Mouse (Mus musculus) CH12.LX (cell line): ENCODE measurements around the gene Pip5k1a. TPM values are rescaled to one million over a fixed set of nuclear protein-coding genes. Genes with fewer than 3 reads are reported as not detected.

Experiments
- DNase-seq: peaks from one replicate; pipeline ENCODE4 v3.0.0-alpha.2; 2013; ENCODE audit errors: extremely low read depth
- H3K27ac ChIP-seq: 2 replicates; pipeline ENCODE4 v1.5.1; 2012; ENCODE audit warnings: low read depth, mild to moderate bottlenecking, control low read depth, moderate library complexity; ENCODE audit not compliant: insufficient read depth
- H3K27me3 ChIP-seq: replicated peaks from 2 replicates; pipeline ENCODE3; 2012; ENCODE audit warnings: inconsistent platforms
- H3K36me3 ChIP-seq, 2 experiments: replicated peaks in 1 of 2; 2 replicates each; pipeline versions ENCODE3 to v1.6.1; 2012; ENCODE audit warnings: inconsistent platforms in 1 of 2, low read length in 1 of 2, mild to moderate bottlenecking in 1 of 2, mixed read lengths in 1 of 2, moderate library complexity in 1 of 2; ENCODE audit not compliant: control insufficient read depth in 1 of 2, insufficient read depth in 1 of 2
- H3K4me1 ChIP-seq, 2 experiments: 2 replicates each; pipeline ENCODE4 v1.6.1; 2012; ENCODE audit warnings: inconsistent platforms in 1 of 2, moderate library complexity in 1 of 2; ENCODE audit not compliant: insufficient read depth in 2 of 2, control insufficient read depth in 1 of 2
- H3K4me2 ChIP-seq: 2 replicates; pipeline ENCODE4 v1.6.1; 2012; ENCODE audit warnings: low read depth, mild to moderate bottlenecking, control low read depth; ENCODE audit not compliant: poor library complexity, insufficient read depth, severe bottlenecking
- H3K4me3 ChIP-seq, 3 experiments: fragments of 150-350 bp in 1 of 3; sonication (generic) in 1 of 3; replicated peaks in 1 of 3; 2 replicates each; pipeline versions ENCODE3 to v1.5.1; 2011 to 2012; ENCODE audit warnings: low read depth in 2 of 3, low read length in 2 of 3, mild to moderate bottlenecking in 2 of 3, moderate library complexity in 2 of 3, control low read depth in 1 of 3, improper control_type of control experiment in 1 of 3, inconsistent platforms in 1 of 3, mixed read lengths in 1 of 3; ENCODE audit not compliant: poor library complexity in 1 of 3
- H3K79me2 ChIP-seq: replicated peaks from 2 replicates; pipeline ENCODE4 v1.6.1; 2012; ENCODE audit warnings: mild to moderate bottlenecking, moderate library complexity; ENCODE audit not compliant: control insufficient read depth, poor library complexity, insufficient read depth, severe bottlenecking; ENCODE audit errors: extremely low read depth
- H3K9ac ChIP-seq: 2 replicates; pipeline ENCODE4 v1.6.1; 2012; ENCODE audit warnings: low read depth, mild to moderate bottlenecking, control low read depth, moderate library complexity; ENCODE audit not compliant: insufficient read depth
- H3K9me3 ChIP-seq: replicated peaks from 2 replicates; pipeline ENCODE3; 2012; ENCODE audit warnings: low read length, inconsistent platforms, mixed read lengths
- CHD1 ChIP-seq: IDR thresholded peaks from 2 replicates; pipeline ENCODE4 v1.6.1; 2012; ENCODE audit warnings: low read depth, low read length, improper control_type of control experiment, inconsistent platforms
- CHD2 ChIP-seq: IDR thresholded peaks from 2 replicates; pipeline ENCODE4 v1.6.1; 2011; ENCODE audit warnings: low read length, improper control_type of control experiment
- E2F4 ChIP-seq: IDR thresholded peaks from 2 replicates; pipeline ENCODE4 v1.6.1; 2011; ENCODE audit warnings: low read depth, low read length, improper control_type of control experiment; ENCODE audit not compliant: insufficient replicate concordance
- ELF1 ChIP-seq: IDR thresholded peaks from 2 replicates; pipeline ENCODE4 v1.6.1; 2014; ENCODE audit warnings: low read depth, mild to moderate bottlenecking, inconsistent platforms, low read length, improper control_type of control experiment
- EP300 ChIP-seq: IDR thresholded peaks from 2 replicates; pipeline ENCODE4 v1.6.1; 2011; ENCODE audit warnings: low read length, improper control_type of control experiment
- GABPA ChIP-seq: IDR thresholded peaks from 2 replicates; pipeline ENCODE4 v1.6.1; 2012; ENCODE audit warnings: low read depth, low read length, improper control_type of control experiment, inconsistent platforms; ENCODE audit not compliant: insufficient replicate concordance
- HCFC1 ChIP-seq: IDR thresholded peaks from 2 replicates; pipeline ENCODE4 v1.6.1; 2012; ENCODE audit warnings: low read depth, mild to moderate bottlenecking, inconsistent platforms, low read length, improper control_type of control experiment
- IRF4 ChIP-seq: IDR thresholded peaks from 2 replicates; pipeline ENCODE4 v1.6.1; 2014; ENCODE audit warnings: low read depth, mild to moderate bottlenecking, inconsistent platforms, low read length, improper control_type of control experiment
- JUND ChIP-seq: conservative IDR thresholded peaks from 2 replicates; pipeline ENCODE4 v1.6.1; 2011; ENCODE audit warnings: low read depth, low read length, improper control_type of control experiment
- KAT2A ChIP-seq: IDR thresholded peaks from 2 replicates; pipeline ENCODE4 v1.6.1; 2012; ENCODE audit warnings: low read length, improper control_type of control experiment, inconsistent platforms; ENCODE audit not compliant: insufficient replicate concordance
- MAX ChIP-seq: IDR thresholded peaks from 2 replicates; pipeline ENCODE4 v1.6.1; 2011; ENCODE audit warnings: low read length, improper control_type of control experiment
- MEF2A ChIP-seq: IDR thresholded peaks from 2 replicates; pipeline ENCODE4 v1.6.1; 2014; ENCODE audit warnings: low read depth, mild to moderate bottlenecking, inconsistent platforms, low read length, improper control_type of control experiment, borderline replicate concordance
- MXI1 ChIP-seq: IDR thresholded peaks from 2 replicates; pipeline ENCODE4 v1.6.1; 2011; ENCODE audit warnings: mild to moderate bottlenecking, low read depth, low read length, improper control_type of control experiment
- MYC ChIP-seq: IDR thresholded peaks from 2 replicates; pipeline ENCODE4 v1.6.1; 2011; ENCODE audit warnings: low read depth, mild to moderate bottlenecking, improper control_type of control experiment, low read length
- PAX5 ChIP-seq: IDR thresholded peaks from 2 replicates; pipeline ENCODE4 v1.6.1; 2012; ENCODE audit warnings: low read length, inconsistent platforms, mixed read lengths
- POLR2A ChIP-seq: IDR thresholded peaks from 2 replicates; pipeline ENCODE4 v1.6.1; 2011; ENCODE audit warnings: low read depth, mild to moderate bottlenecking, improper control_type of control experiment, low read length
- RAD21 ChIP-seq: IDR thresholded peaks from 2 replicates; pipeline ENCODE4 v1.6.1; 2011; ENCODE audit warnings: low read depth, mild to moderate bottlenecking, low read length, improper control_type of control experiment, moderate library complexity
- RCOR1 ChIP-seq: conservative IDR thresholded peaks from 2 replicates; pipeline ENCODE4 v1.6.1; 2012; ENCODE audit warnings: low read depth, mild to moderate bottlenecking, inconsistent platforms, low read length, improper control_type of control experiment
- SIN3A ChIP-seq: IDR thresholded peaks from 2 replicates; pipeline ENCODE4 v1.6.1; 2012; ENCODE audit warnings: low read length, improper control_type of control experiment, inconsistent platforms
- SMC3 ChIP-seq: IDR thresholded peaks from 2 replicates; pipeline ENCODE4 v1.6.1; 2011; ENCODE audit warnings: low read depth, low read length, improper control_type of control experiment
- TBP ChIP-seq: conservative IDR thresholded peaks from 2 replicates; pipeline ENCODE4 v1.6.1; 2011; ENCODE audit warnings: low read depth, low read length, improper control_type of control experiment
- TCF12 ChIP-seq: IDR thresholded peaks from 2 replicates; pipeline ENCODE4 v1.6.1; 2014; ENCODE audit warnings: low read depth, mild to moderate bottlenecking, inconsistent platforms, low read length, improper control_type of control experiment
- USF1 ChIP-seq: IDR thresholded peaks from 2 replicates; pipeline ENCODE4 v1.6.1; 2014; ENCODE audit warnings: low read depth, mild to moderate bottlenecking, inconsistent platforms, low read length, improper control_type of control experiment
- ZC3H11A ChIP-seq: IDR thresholded peaks from 2 replicates; pipeline ENCODE4 v1.6.1; 2012; ENCODE audit warnings: low read depth, mild to moderate bottlenecking, inconsistent platforms, low read length, improper control_type of control experiment
- ZNF384 ChIP-seq: IDR thresholded peaks from 2 replicates; pipeline ENCODE4 v1.6.1; 2012; ENCODE audit warnings: low read depth, low read length, improper control_type of control experiment, inconsistent platforms
- dilution Hi-C: fragments of 300-500 bp; cut with MboI; formaldehyde crosslinking; loops from 2 replicates; pipeline ENCODE4 v1.14.3; 2020; ENCODE audit warnings: low sequenced_read_pairs; ENCODE audit not compliant: extremely low pct_unique_long_range_greater_than_20kb, extremely low pct_ligation_motif_present
- in situ Hi-C: fragments of 300-500 bp; cut with MboI; formaldehyde crosslinking; loops from 3 replicates; pipeline ENCODE4 v1.14.3; 2019; ENCODE audit warnings: low sequenced_read_pairs, low pct_ligation_motif_present, low pct_unique_long_range_greater_than_20kb, mixed read lengths
- polyA plus RNA-seq: library from polyadenylated mRNA; unstranded; fragments of >175 nt; gene quantifications from 2 replicates; pipeline ENCODE4 v1.2.1, GENCODE M21; 2012; ENCODE audit warnings: low read depth; ENCODE audit not compliant: insufficient read length
- total RNA-seq, 2 experiments: library from RNA; depleted of rRNA; stranded (reverse); fragments of 300-350 nt in 1 of 2; fragments of >200 nt in 1 of 2; gene quantifications; 2 replicates each; pipeline ENCODE4 v1.2.3; 2012 to 2014

Gene Pip5k1a
- total and polyA plus RNA-seq, 3 experiments: 21.5 to 35.8 (median 34.1) TPM

DNA sequence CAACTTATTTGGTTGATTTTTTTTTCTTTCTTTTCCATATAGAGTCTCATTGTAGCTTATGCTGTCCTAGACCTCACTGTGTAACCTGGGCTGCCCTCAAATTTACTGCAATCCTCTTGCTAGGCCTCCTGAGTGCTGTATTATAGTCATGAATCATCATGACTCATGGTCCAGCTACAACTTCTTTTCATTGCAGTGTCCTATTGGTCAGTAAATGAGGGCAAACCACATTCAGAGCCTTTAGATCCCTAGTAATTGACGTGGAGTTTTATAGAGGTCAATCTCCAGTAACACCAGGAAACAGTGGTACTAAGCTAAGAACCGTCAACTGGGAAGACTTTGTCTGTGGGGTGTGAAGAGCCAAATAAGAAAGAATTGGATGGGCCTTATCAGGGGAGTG, 11.0 kb upstream of the Pip5k1a start:
- H3K9me3 ChIP-seq: no peaks in the 10 kb centered on the region
- no peaks in the 10 kb centered on the region for H3K79me2 ChIP-seq
- H3K27me3 ChIP-seq: no peaks in the 10 kb centered on the region
- DNase-seq: no peak
- in situ Hi-C loops: no loop called here
- TF ChIP-seq SMC3 (no peak), JUND (no peak)
- TF ChIP-seq, all 38 proteins: peak for 0
- peaks cover 43 to 82% of the 10 kb centered on the region in 2 experiments for H3K36me3 ChIP-seq
- no peak overlapping the region for H3K4me3 ChIP-seq
- peaks cover 0 to 5% of the 10 kb centered on the region in 2 experiments; a peak in 1 of 4 replicates for H3K4me1 ChIP-seq
- no peak overlapping the region for H3K27ac ChIP-seq
- H3K4me2 ChIP-seq: no peak overlapping the region
- no peak overlapping the region for H3K9ac ChIP-seq
- dilution Hi-C loops: no loop called here

DNA sequence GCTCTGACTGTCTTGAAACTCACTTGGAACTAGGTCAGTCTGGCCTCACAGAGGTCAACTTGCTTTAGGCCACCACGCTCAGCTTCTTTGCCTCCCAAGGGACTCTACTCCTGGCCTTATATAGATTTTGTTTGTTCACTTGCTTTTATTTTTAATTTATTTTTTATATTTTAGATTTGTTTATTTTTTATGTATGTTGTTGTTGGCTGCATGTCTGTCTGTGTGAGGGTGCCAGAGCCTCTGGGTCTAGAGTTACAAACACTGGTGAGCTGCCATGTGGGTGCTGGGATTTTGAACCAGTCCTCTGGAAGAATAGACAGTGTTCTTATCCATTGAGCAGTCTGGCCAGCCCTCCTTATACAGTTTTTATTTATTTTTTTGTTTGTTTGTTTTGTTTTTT, 6.0 kb upstream of the Pip5k1a start:
- H3K4me2 ChIP-seq: no peak overlapping the region

DNA sequence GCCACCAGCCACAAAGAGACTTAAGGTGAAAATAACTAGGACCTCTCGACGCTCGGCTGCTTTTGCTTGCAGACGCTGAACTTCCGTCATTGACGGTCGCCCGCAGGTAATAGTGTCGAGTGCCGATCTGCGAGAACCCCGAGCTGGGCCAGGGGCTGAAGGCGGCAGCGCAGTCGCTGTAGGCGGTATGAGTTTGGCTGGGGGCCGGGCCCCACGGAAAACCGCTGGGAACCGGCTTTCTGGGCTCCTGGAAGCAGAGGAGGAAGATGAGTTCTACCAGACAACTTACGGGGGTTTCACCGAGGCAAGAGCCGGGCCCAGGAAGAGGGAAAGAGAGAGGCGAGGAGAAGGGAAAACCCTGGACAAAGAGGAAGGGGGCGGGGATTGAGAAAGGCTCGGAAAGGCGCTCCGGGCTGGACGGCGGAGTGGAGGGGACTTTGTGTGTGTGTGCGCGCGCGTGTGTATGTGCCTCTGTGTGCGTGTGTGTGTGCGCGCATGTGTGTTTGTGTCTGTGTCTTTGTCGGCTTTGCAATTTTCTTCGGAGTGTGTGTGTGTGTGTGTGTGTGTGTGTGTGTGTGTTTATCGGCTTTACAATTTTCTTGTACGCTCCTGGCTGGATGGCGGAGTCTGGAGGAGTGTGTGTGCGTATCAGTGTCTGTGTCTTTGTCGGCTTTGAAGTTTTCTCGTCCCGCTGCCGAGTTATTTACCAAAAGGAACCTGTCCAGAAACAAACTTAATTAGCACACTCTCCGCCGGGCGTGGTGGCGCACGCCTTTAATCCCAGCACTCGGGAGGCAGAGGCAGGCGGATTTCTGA, 4.4 kb upstream of the Pip5k1a start, which contains the start of gene Vps72:
Vps72 (plus strand) TSS at position 112 of the 816 bp plus-strand sequence.
- no peaks in the 10 kb centered on the region for H3K9me3 ChIP-seq
- H3K79me2 ChIP-seq: peaks cover 8% of the 10 kb centered on the region
- peaks cover 0 to 23% of the 10 kb centered on the region in 2 experiments for H3K36me3 ChIP-seq
- DNase-seq: peak; percentile 90
- no peaks in the 10 kb centered on the region for H3K27me3 ChIP-seq
- dilution Hi-C loops (no loop called here), in situ Hi-C loops (no loop called here)
- peak within 1 kb of the TSS; percentile 88 for H3K9ac ChIP-seq
- peak within 1 kb of the TSS; percentile 47 for H3K4me2 ChIP-seq
- H3K4me1 ChIP-seq: peaks cover 0 to 20% of the 10 kb centered on the region in 2 experiments; a peak in 2 of 4 replicates
- H3K27ac ChIP-seq: peak within 1 kb of the TSS; percentile 50; the same call in 1 of the 2 replicates
- peak within 1 kb of the TSS; percentile 73 to 79 (median 74) for H3K4me3 ChIP-seq
- TF ChIP-seq HCFC1 (peak; percentile 94), KAT2A (peak; percentile 83; the same call in 1 of the 2 replicates), MAX (peak; percentile 58; the same call in 1 of the 2 replicates), SIN3A (peak; percentile 100), E2F4 (no peak), IRF4 (peak; percentile 53; the same call in 1 of the 2 replicates), ELF1 (peak; percentile 96), RAD21 (no peak), CHD2 (peak; percentile 37; the same call in 1 of the 2 replicates), TCF12 (peak; percentile 63), ZC3H11A (no peak), PAX5 (no peak), POLR2A (peak; percentile 82), MXI1 (peak; percentile 67), RCOR1 (no peak), CHD1 (0 out of 2 replicates have a peak, but pooled peaks have one; percentile 60), SMC3 (no peak), MEF2A (peak; percentile 65; the same call in 1 of the 2 replicates), GABPA (no peak; the same call in 1 of the 2 replicates)

More for the DNA sequence above, 6.0 kb upstream of the Pip5k1a start:
- Histone ChIP-seq H3K27me3 (no peaks in the 10 kb centered on the region), H3K4me3 (no peak overlapping the region), H3K36me3 (peaks cover 1 to 36% of the 10 kb centered on the region in 2 experiments), H3K4me1 (peaks cover 0 to 20% of the 10 kb centered on the region in 2 experiments; a peak in 2 of 4 replicates), H3K79me2 (peaks cover 4% of the 10 kb centered on the region), H3K9me3 (no peaks in the 10 kb centered on the region), H3K9ac (no peak overlapping the region), H3K27ac (no peak overlapping the region)
- TF ChIP-seq TBP (no peak), EP300 (no peak), ELF1 (no peak), TCF12 (no peak), MEF2A (no peak), SMC3 (no peak), ZNF384 (no peak), MYC (no peak), USF1 (no peak), KAT2A (no peak)
- in situ Hi-C loops: no loop called here
- DNase-seq: no peak
- dilution Hi-C loops: no loop called here
